Mouse (Mus musculus) natural killer cell, adult 2 months (primary cell): Measurements from ENCODE around the gene Rad51b.
"Not testable (repeated sequence)": the region's sequence is repeated elsewhere in the genome, so short reads cannot be mapped to it uniquely, and the experiment has no call there.

Experiments
- DNase-seq, 2 experiments: peaks; one replicate each; pipeline ENCODE4 v3.0.0; 2022; ENCODE audit warnings: low spot score in 2 of 2

The Rad51b gene

GRCm38 (mm10) chr12:79297121-79297576 lies at the start of gene Rad51b:
Gene Rad51b, plus strand, starts transcription at chr12:79297282.
- DNase-seq, result peak; percentile 66 to 69

DNA sequence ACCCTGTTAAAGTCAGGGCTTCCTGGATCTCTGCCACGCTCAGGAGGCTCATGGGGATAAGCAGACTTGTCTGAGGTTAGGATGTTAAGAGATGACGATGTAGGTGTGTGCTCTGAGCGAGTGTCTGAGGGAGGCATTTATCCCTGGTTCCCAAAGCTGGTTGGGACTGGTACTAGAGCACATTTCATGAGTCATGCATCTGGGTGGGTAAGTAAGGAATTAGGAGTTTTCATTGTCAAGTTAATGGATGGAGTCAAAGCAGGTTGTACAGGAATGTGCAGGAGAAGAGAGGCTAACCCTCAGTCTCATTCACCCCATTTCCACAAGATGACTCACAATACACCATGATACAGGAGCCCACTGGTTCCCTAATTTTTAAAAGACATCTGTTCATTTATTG lies 49.0 kb upstream of the Rad51b start:
- no peak for DNase-seq

DNA sequence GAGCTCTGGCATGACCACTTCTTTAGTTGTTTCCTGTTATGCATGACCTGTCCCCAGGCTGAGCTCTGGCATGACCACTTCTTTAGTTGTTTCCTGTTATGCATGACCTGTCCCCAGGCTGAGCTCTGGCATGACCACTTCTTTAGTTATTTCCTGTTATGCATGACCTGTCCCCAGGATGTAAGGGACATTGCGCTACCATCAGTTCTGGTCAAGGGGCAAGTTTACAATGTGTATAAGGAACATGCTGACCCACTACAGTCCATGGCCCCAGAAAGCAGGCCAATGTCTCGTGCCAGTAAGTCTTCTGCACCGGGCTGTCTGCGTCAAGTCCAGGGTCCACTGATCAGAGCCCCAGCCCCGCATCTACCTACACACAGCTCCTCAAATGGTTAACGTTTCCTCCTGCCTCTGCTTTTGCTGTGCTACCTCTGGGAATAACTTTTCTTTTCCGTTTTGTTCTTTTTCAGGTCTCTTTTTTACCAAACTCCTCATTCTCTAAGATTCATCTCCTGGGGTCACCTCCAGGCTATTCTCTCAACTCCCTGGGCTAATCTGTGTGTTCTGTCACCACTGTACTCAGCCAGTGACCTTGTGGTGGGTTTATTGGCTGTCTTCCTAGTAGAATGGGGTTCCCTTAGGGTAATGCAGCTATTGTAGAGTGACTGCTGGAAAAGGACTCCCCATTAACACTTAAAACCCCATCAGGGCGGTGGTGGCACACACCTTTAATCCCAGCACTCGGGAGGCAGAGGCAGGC lies 43.6 kb upstream of the Rad51b start:
- no peak for DNase-seq

DNA sequence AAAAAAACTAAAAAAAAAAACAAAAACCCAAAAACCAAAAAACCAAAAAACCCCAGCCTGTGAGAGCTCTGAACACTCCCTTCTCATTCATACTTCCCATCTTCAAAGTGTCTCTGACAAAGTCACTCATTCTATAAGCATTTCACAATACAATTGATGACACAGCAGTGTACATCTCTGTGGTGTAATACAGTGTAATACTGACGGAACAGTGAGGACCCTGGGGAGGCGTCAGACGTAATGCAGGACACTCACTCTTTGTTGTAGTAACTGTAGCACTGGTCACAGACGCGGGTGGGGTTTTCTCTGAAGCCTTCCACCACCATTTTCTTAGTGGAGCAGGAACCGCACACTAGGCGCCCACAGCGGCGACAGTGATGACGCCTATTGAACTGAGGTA lies 42.1 kb upstream of the Rad51b start:
- no peak for DNase-seq

GRCm38 (mm10) chr12:79260154-79260553 lies 36.9 kb upstream of the Rad51b start:
- DNase-seq, result no peak

GRCm38 (mm10) chr12:79261035-79261434 lies 36.0 kb upstream of the Rad51b start:
- DNase-seq, result no peak

GRCm38 (mm10) chr12:79272604-79273003 lies 24.5 kb upstream of the Rad51b start:
- no peak for DNase-seq

- DNase-seq, result no peak
Measured at GRCm38 (mm10) chr12:79279513-79280115, 17.5 kb upstream of the Rad51b start.

- DNase-seq, result no peak
Measured at GRCm38 (mm10) chr12:79282595-79282994, 14.5 kb upstream of the Rad51b start.

- DNase-seq, result no peak
Measured at GRCm38 (mm10) chr12:79292874-79293273, 4.2 kb upstream of the Rad51b start.

DNA sequence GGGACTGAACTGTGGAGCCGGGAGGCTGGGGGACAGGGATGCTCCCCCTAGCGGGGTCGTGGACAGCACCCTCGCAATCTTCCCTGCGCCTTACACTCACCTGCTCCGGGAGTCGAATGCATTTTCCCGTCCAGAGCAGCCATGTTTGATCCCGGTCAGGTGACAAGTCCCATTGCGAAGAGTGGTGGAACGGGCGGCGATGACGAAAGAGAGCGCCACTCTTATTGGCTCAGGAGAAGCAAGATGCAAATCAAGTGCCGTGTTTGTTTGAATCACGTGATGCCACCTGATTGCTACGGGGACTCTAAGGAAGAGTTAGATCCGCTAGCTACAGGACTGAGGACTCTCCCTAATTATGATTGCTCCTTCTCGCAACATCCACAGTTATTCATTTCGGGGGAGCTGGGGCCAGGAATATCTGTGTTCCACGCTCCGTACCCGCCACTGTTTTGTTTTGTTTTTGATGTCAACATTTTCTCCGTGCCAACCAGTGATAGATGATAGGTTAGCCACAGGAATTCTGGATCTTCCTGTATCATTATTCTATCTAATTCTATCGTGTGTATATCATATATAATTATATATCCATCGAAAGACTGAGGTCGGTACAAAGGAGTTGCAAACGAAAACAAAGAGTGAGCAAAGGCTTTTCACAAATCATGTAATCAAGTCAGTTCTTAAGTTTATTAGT lies 811 bp upstream of the Rad51b start, which contains the start of gene Zfyve26:
Zfyve26 (minus strand) TSS at position 179 of the 691 bp plus-strand sequence.
- peak; percentile 88 to 89 for DNase-seq

DNA sequence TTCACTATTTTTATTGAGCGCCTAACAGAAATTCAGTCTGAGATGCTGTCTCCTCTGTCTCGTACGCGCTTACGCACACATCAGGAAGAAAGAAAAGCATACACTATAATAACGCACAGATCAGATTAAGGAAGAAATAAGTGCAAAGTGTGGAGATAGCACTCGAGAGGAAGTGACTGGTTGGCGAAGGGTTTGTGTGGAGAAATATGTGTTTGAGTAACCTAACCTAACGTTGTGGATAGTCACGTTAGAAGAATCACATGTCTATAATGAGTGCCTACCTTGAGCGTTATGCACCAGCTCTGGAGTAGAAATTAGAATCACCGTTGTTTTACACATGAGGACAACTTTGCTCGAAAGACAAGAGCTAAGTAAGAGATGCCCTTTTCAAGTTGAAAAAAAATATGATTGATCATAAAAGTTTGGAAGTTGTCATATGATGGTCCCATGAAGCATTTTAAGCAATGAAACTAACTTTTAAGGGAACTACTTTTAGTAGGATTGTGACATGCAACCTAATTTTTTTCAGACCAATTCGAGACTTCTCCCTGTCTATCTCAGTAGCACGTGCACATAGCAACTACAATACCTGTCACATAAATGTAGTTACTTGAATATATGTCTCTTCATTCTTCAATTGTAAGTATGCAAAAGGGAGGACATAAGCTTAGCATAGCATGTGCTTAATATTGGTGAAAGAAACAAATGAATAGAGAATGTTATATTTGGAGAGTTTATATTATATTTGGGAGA lies 978 bp downstream of the Rad51b start:
- DNase-seq, result no peak

DNA sequence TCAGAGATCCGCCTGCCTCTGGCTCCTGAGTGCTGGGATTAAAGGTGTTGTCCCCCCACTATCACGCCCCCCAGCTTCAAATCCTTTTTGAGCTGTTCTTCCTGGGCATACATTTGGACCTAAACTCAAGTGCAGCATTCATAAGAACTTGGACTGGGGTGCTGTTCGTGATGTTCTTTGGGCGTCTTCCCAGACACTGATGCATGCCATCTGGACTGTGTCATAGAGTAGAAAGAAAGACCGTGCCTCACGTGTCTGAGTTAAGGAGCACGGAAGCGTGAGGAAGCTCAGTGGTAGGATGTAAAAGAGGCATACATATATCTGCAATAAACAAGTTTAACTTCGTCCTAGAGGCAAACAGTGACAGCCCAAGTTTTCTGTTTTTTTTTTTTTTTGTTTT lies 4.7 kb downstream of the Rad51b start:
- no peak for DNase-seq

DNA sequence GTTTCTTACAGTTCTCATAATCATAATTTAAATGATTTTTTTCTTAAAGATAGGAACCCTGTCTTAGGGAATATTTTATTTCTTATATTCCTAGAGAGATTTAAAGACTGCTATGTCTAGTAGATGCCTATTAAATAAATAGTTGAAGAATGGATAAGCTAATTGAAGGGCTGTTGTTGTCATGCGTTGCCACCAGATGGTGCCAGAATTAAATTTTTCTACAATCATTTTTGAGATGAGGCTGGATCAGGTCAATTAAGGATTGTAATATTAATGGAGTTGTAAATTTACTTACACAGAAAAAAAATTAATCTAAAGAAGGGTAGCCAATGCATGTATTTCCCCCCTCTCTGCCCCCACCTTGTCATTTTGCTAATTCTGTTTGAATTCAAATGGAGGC lies 8.0 kb downstream of the Rad51b start:
- no peak for DNase-seq

- DNase-seq, result no peak
Measured at GRCm38 (mm10) chr12:79306013-79306412, 8.9 kb downstream of the Rad51b start.

GRCm38 (mm10) chr12:79313721-79314120 lies 16.6 kb downstream of the Rad51b start:
- DNase-seq, result no peak

DNA sequence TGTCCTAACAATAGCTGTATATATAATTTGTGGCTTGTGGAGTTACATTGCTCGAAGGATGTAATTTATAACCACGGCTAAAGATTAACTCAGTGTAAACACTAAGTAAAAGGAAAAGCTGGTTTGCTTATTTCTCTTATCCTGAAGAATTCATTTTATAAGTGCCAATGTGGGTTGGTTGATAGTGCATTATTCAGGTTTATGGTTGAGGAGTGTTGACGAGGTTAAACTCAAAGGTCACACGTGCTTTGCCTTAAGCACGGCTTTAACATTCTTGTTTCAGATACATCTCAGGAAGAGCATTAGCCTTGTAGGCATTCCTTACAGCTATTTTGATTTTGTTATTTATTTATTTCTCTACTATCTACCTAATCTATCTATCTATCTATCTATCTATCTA lies 20.3 kb downstream of the Rad51b start:
- DNase-seq, result no peak

GRCm38 (mm10) chr12:79320895-79321294 lies 23.8 kb downstream of the Rad51b start:
- peak in 1 of 2 experiments; percentile 11 for DNase-seq

GRCm38 (mm10) chr12:79322539-79322938 lies 25.5 kb downstream of the Rad51b start:
- not testable (repeated sequence) for DNase-seq

DNA sequence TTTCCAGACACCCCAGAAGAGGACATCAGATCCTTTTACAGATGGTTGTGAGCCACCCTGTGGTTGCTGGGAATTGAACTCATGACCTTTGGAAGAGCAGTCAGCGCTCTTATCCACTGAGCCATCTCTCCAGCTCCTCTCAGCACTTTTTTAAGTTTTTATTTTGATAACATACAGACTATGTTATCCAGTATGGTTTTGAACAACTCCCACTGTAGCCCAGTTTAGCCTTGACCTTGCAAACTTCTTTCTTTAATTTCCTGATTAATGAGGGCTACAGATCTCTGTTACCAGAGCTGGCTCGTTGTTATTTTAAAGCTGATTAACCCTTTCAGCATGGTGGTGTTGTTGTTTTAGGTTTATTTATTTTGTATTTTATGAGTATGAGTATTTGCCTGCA lies 29.2 kb downstream of the Rad51b start:
- no peak for DNase-seq

DNA sequence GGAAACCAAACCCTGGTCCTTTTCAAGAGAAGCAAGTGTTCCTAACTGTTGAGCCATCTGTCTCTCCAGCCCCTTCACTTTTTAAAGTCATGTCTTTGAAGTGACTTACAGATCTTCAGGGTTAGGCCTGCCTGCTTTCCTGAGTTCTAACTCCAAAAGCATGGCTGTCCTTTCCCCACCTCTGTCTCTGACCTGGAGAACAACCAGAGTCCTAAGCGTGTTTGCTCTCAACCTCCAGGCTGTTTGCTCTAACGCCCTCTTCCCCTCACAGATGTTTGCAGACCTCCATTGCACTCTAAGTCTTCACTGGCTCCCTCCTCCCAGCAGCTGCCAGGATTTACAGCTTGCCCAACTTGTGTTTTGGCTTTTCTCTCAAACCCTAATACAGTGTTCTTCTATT lies 29.7 kb downstream of the Rad51b start:
- DNase-seq, result no peak

- no peak for DNase-seq
Measured at GRCm38 (mm10) chr12:79327868-79328267, 30.8 kb downstream of the Rad51b start.
